In genomic region chr1:168291001-168291642, GRCm38 (mm10) we compare ENCODE assay signal across 9 mouse cellular contexts.
DNase-seq lines count a peak whose midpoint lies in the region; ATAC-seq and TF ChIP-seq lines count a peak whose summit lies in the region.
"Had no signal": no experiment of that assay in that cellular context is flagged by ENCODE, and none has a peak within 500 bp of the region (broad histone marks: within the 10 kb centered on the region; RNA-seq: fewer than 3 reads in every experiment).

No protein-coding gene starts in this region.

- H3K27me3 ChIP-seq in forebrain, embryonic 16.5 days (replicated peaks; ENCODE audit: control insufficient read depth, insufficient read depth, low read length) = no peaks in the 10 kb centered on the region
- H3K27me3 ChIP-seq in hindbrain, embryonic 14.5 days (ENCODE audit: control insufficient read depth, insufficient read depth, low read length) = no peaks in the 10 kb centered on the region
- H3K27me3 ChIP-seq in lung, embryonic 14.5 days (ENCODE audit: insufficient read depth, low read length) = no peaks in the 10 kb centered on the region

- H3K36me3 ChIP-seq in forebrain, embryonic 16.5 days (ENCODE audit: control insufficient read depth, insufficient read depth) = no peaks in the 10 kb centered on the region
- H3K36me3 ChIP-seq in hindbrain, embryonic 14.5 days (replicated peaks; ENCODE audit: control insufficient read depth, insufficient read depth) = no peaks in the 10 kb centered on the region
- H3K36me3 ChIP-seq in lung, embryonic 14.5 days (ENCODE audit: insufficient read depth) = peaks cover 4% of the 10 kb centered on the region; the same call in 1 of the 2 replicates
- H3K36me3 ChIP-seq: limb, embryonic 15.5 days had no signal

- DNase-seq in layer of hippocampus, adult 2 months (ENCODE audit: low spot score in 2 of 2) = no peak
- no peak for DNase-seq in layer of hippocampus, adult 9-11 months
- DNase-seq in adrenal gland, postnatal 10 days = peak; percentile 80
- DNase-seq in hindbrain, embryonic 14.5 days (ENCODE audit: low spot score) = peak; percentile 55
- DNase-seq in lung, embryonic 14.5 days = peak; percentile 86
- DNase-seq in spleen, postnatal 10 days (ENCODE audit: low spot score in 2 of 2) = peak; percentile 27 to 32
- no peak for DNase-seq in frontal cortex, postnatal 14 days (ENCODE audit: low spot score in 2 of 2)

- H3K27ac ChIP-seq in layer of hippocampus, adult 2 months = 0 out of 2 replicates have a peak overlapping the region, but pooled peaks have one; percentile 2
- peak overlapping the region; percentile 37 for H3K27ac ChIP-seq in forebrain, embryonic 16.5 days (ENCODE audit: low read length)
- peak overlapping the region; percentile 66 for H3K27ac ChIP-seq in hindbrain, embryonic 14.5 days
- H3K27ac ChIP-seq in lung, embryonic 14.5 days (ENCODE audit: low read depth) = peak overlapping the region; percentile 39
- H3K27ac ChIP-seq: limb, embryonic 15.5 days had no signal

- ATAC-seq in forebrain, embryonic 16.5 days = no peak; the same call in 1 of the 2 replicates
- no peak for ATAC-seq in hindbrain, embryonic 14.5 days (ENCODE audit: low FRiP score)
- ATAC-seq in lung, embryonic 14.5 days (ENCODE audit: insufficient read depth) = peak; percentile 69

- H3K9ac ChIP-seq in forebrain, embryonic 16.5 days (replicated peaks; ENCODE audit: low read depth, low read length) = no peak overlapping the region; the same call in 1 of the 2 replicates
- H3K9ac ChIP-seq in hindbrain, embryonic 14.5 days = no peak overlapping the region; the same call in 1 of the 2 replicates
- H3K9ac ChIP-seq in lung, embryonic 14.5 days = no peak overlapping the region
- H3K9ac ChIP-seq: limb, embryonic 15.5 days had no signal

- no peak for TF ChIP-seq CTCF in layer of hippocampus, adult 2 months (conservative IDR thresholded peaks at IDR 0.05)
- no peak for TF ChIP-seq CTCF in lung, embryonic 14.5 days (IDR thresholded peaks at IDR 0.05; ENCODE audit: low read depth)

- H3K9me3 ChIP-seq in forebrain, embryonic 16.5 days (ENCODE audit: control insufficient read depth, low read length) = no peaks in the 10 kb centered on the region
- H3K9me3 ChIP-seq in hindbrain, embryonic 14.5 days (ENCODE audit: control insufficient read depth, low read length) = no peaks in the 10 kb centered on the region
- no peaks in the 10 kb centered on the region for H3K9me3 ChIP-seq in lung, embryonic 14.5 days (ENCODE audit: low read depth, low read length)
- H3K9me3 ChIP-seq: limb, embryonic 15.5 days had no signal

- 32% methylated on average over 11 of the region's 11 CpGs for WGBS in forebrain, embryonic 16.5 days
- 28% methylated on average over 11 of the region's 11 CpGs for WGBS in hindbrain, embryonic 14.5 days
- WGBS in lung, embryonic 14.5 days = 43% methylated on average over 11 of the region's 11 CpGs

- no peak overlapping the region for H3K4me2 ChIP-seq in forebrain, embryonic 16.5 days (ENCODE audit: low read length)
- no peak overlapping the region; the same call in 1 of the 2 replicates for H3K4me2 ChIP-seq in hindbrain, embryonic 14.5 days (replicated peaks)
- H3K4me2 ChIP-seq in lung, embryonic 14.5 days = no peak overlapping the region
- H3K4me2 ChIP-seq: limb, embryonic 15.5 days had no signal

- peaks cover 62% of the 10 kb centered on the region for H3K4me1 ChIP-seq in forebrain, embryonic 16.5 days (replicated peaks; ENCODE audit: control insufficient read depth, insufficient read depth, low read length)
- H3K4me1 ChIP-seq in hindbrain, embryonic 14.5 days (replicated peaks; ENCODE audit: control insufficient read depth, insufficient read depth, low read length) = peaks cover 61% of the 10 kb centered on the region
- peaks cover 26% of the 10 kb centered on the region for H3K4me1 ChIP-seq in lung, embryonic 14.5 days (ENCODE audit: insufficient read depth)

- H3K4me3 ChIP-seq in layer of hippocampus, adult 2 months = no peak overlapping the region
- no peak overlapping the region for H3K4me3 ChIP-seq in forebrain, embryonic 16.5 days (replicated peaks; ENCODE audit: low read length)
- no peak overlapping the region for H3K4me3 ChIP-seq in hindbrain, embryonic 14.5 days (replicated peaks; ENCODE audit: low read length)
- no peak overlapping the region for H3K4me3 ChIP-seq in lung, embryonic 14.5 days (ENCODE audit: low read depth, low read length)
- H3K4me3 ChIP-seq: limb, embryonic 15.5 days had no signal

Comparison
In these comparisons a context has a peak if more than half of its experiments do, and no peak if none do; other contexts are left out.
1. DNase-seq: peak in adrenal gland, postnatal 10 days (single experiment), hindbrain, embryonic 14.5 days (single experiment), lung, embryonic 14.5 days (single experiment) and spleen, postnatal 10 days (2 of 2); none in layer of hippocampus, adult 2 months (0 of 2), layer of hippocampus, adult 9-11 months (single experiment) and frontal cortex, postnatal 14 days (0 of 2).
2. H3K27ac ChIP-seq: peak in every context shown above with its lines; median percentile 66 in hindbrain, embryonic 14.5 days; 39 in lung, embryonic 14.5 days; 37 in forebrain, embryonic 16.5 days; 2 in layer of hippocampus, adult 2 months.